In genomic region chr9:23354201-23354820, GRCm38 (mm10) we compare ENCODE assay signal across 20 mouse cellular contexts.
DNase-seq lines count a peak whose midpoint lies in the region; ATAC-seq and TF ChIP-seq lines count a peak whose summit lies in the region.
"Had no signal": no experiment of that assay in that cellular context is flagged by ENCODE, and none has a peak within 500 bp of the region (broad histone marks: within the 10 kb centered on the region; RNA-seq: fewer than 3 reads in every experiment).

No protein-coding gene starts in this region.

- no peak for TF ChIP-seq POLR2A in CH12.LX (IDR thresholded peaks at IDR 0.05; ENCODE audit: low read depth, low read length)

- ATAC-seq in forebrain, embryonic 14.5 days, result no peak
- no peak for ATAC-seq in forebrain, embryonic 12.5 days (ENCODE audit: low FRiP score)
- peak; percentile 89; the same call in 1 of the 2 replicates for ATAC-seq in heart, postnatal 0 days (ENCODE audit: insufficient read depth, low read depth)
- ATAC-seq in hindbrain, embryonic 16.5 days, result no peak
- ATAC-seq: forebrain, postnatal 0 days; inflammation-experienced regulatory T-cells, adult 6 months; midbrain, embryonic 15.5 days had no signal

- in situ Hi-C loops in CH12.LX (cut with MboI; ENCODE audit: low pct_ligation_motif_present, low pct_unique_long_range_greater_than_20kb, low sequenced_read_pairs), result no loop called here

- TF ChIP-seq RAD21 in CH12.LX (IDR thresholded peaks at IDR 0.05; ENCODE audit: low read depth, low read length), result no peak

- no peaks in the 10 kb centered on the region for H3K79me2 ChIP-seq in CH12.LX (replicated peaks; ENCODE audit: control insufficient read depth, extremely low read depth, insufficient read depth, poor library complexity, severe bottlenecking)

- peaks cover 5% of the 10 kb centered on the region; the same call in 1 of the 2 replicates for H3K4me1 ChIP-seq in forebrain, embryonic 14.5 days (ENCODE audit: control insufficient read depth, insufficient read depth, low read length)
- H3K4me1 ChIP-seq in forebrain, embryonic 12.5 days, result no peaks in the 10 kb centered on the region
- no peaks in the 10 kb centered on the region; the same call in 1 of the 2 replicates for H3K4me1 ChIP-seq in heart, postnatal 0 days (ENCODE audit: control insufficient read depth, insufficient read depth)
- H3K4me1 ChIP-seq in CH12.LX (ENCODE audit: control insufficient read depth in 1 of 2, insufficient read depth in 2 of 2), result peaks cover 10 to 14% of the 10 kb centered on the region in 2 experiments; a peak in 3 of 4 replicates
- no peaks in the 10 kb centered on the region for H3K4me1 ChIP-seq in hindbrain, embryonic 16.5 days (ENCODE audit: control insufficient read depth, insufficient read depth, low read depth, low read length)
- no peaks in the 10 kb centered on the region for H3K4me1 ChIP-seq in hindbrain, embryonic 10.5 days (replicated peaks)
- H3K4me1 ChIP-seq: embryonic facial prominence, embryonic 13.5 days; midbrain, embryonic 15.5 days; neural tube, embryonic 12.5 days; stomach, embryonic 15.5 days had no signal

- no peak overlapping the region for H3K4me2 ChIP-seq in forebrain, embryonic 14.5 days (ENCODE audit: low read length)
- no peak overlapping the region for H3K4me2 ChIP-seq in forebrain, embryonic 12.5 days
- H3K4me2 ChIP-seq in heart, postnatal 0 days (ENCODE audit: low read depth, low read length), result no peak overlapping the region
- H3K4me2 ChIP-seq in CH12.LX (ENCODE audit: insufficient read depth, low read depth, poor library complexity, severe bottlenecking), result peak overlapping the region; percentile 2; the same call in 1 of the 2 replicates
- no peak overlapping the region for H3K4me2 ChIP-seq in hindbrain, embryonic 16.5 days (ENCODE audit: low read length)
- H3K4me2 ChIP-seq: embryonic facial prominence, embryonic 13.5 days; midbrain, embryonic 15.5 days; neural tube, embryonic 12.5 days; stomach, embryonic 15.5 days had no signal

- dilution Hi-C loops in CH12.LX (cut with MboI; ENCODE audit: extremely low pct_ligation_motif_present, extremely low pct_unique_long_range_greater_than_20kb, low sequenced_read_pairs), result no loop called here

- H3K27me3 ChIP-seq in forebrain, embryonic 14.5 days (replicated peaks; ENCODE audit: control insufficient read depth, insufficient read depth, low read length), result no peaks in the 10 kb centered on the region
- H3K27me3 ChIP-seq in forebrain, embryonic 12.5 days, result no peaks in the 10 kb centered on the region
- H3K27me3 ChIP-seq in heart, postnatal 0 days (ENCODE audit: control insufficient read depth, insufficient read depth, low read length), result no peaks in the 10 kb centered on the region
- no peaks in the 10 kb centered on the region for H3K27me3 ChIP-seq in CH12.LX (replicated peaks)
- H3K27me3 ChIP-seq in hindbrain, embryonic 16.5 days (replicated peaks; ENCODE audit: control insufficient read depth, insufficient read depth, low read length), result no peaks in the 10 kb centered on the region
- no peaks in the 10 kb centered on the region for H3K27me3 ChIP-seq in hindbrain, embryonic 10.5 days (ENCODE audit: insufficient read depth, poor library complexity, severe bottlenecking)
- H3K27me3 ChIP-seq: embryonic facial prominence, embryonic 13.5 days; midbrain, embryonic 15.5 days; neural tube, embryonic 12.5 days; stomach, embryonic 15.5 days had no signal

- TF ChIP-seq EP300 in heart, postnatal 0 days (IDR thresholded peaks at IDR 0.05; ENCODE audit: low read depth), result no peak
- no peak; the same call in none of the 2 replicates for TF ChIP-seq EP300 in CH12.LX (IDR thresholded peaks at IDR 0.05; ENCODE audit: low read length)

- intact Hi-C loops in heart, postnatal 25 days (cut with DNase I), result no loop called here

- no peaks in the 10 kb centered on the region for H3K9me3 ChIP-seq in forebrain, embryonic 14.5 days (replicated peaks; ENCODE audit: control insufficient read depth, low read length)
- H3K9me3 ChIP-seq in forebrain, embryonic 12.5 days, result no peaks in the 10 kb centered on the region
- H3K9me3 ChIP-seq in heart, postnatal 0 days (replicated peaks; ENCODE audit: control insufficient read depth, low read length), result no peaks in the 10 kb centered on the region
- no peaks in the 10 kb centered on the region for H3K9me3 ChIP-seq in CH12.LX (replicated peaks; ENCODE audit: low read length)
- no peaks in the 10 kb centered on the region for H3K9me3 ChIP-seq in hindbrain, embryonic 16.5 days (ENCODE audit: control insufficient read depth, low read length)
- H3K9me3 ChIP-seq in hindbrain, embryonic 10.5 days, result no peaks in the 10 kb centered on the region
- H3K9me3 ChIP-seq: embryonic facial prominence, embryonic 13.5 days; midbrain, embryonic 15.5 days; neural tube, embryonic 12.5 days; stomach, embryonic 15.5 days had no signal

- H3K36me3 ChIP-seq in forebrain, embryonic 14.5 days (ENCODE audit: control insufficient read depth, insufficient read depth, low read length), result no peaks in the 10 kb centered on the region
- H3K36me3 ChIP-seq in forebrain, embryonic 12.5 days (replicated peaks), result no peaks in the 10 kb centered on the region
- no peaks in the 10 kb centered on the region for H3K36me3 ChIP-seq in heart, postnatal 0 days (replicated peaks; ENCODE audit: control insufficient read depth, insufficient read depth, low read length)
- no peaks in the 10 kb centered on the region for H3K36me3 ChIP-seq in CH12.LX (replicated peaks in 1 of 2; ENCODE audit: control insufficient read depth in 1 of 2, insufficient read depth in 1 of 2, low read length in 1 of 2)
- H3K36me3 ChIP-seq in hindbrain, embryonic 16.5 days (ENCODE audit: control insufficient read depth, insufficient read depth, low read length), result no peaks in the 10 kb centered on the region
- no peaks in the 10 kb centered on the region for H3K36me3 ChIP-seq in hindbrain, embryonic 10.5 days
- H3K36me3 ChIP-seq: embryonic facial prominence, embryonic 13.5 days; midbrain, embryonic 15.5 days; neural tube, embryonic 12.5 days; stomach, embryonic 15.5 days had no signal

- H3K4me3 ChIP-seq in forebrain, embryonic 14.5 days (ENCODE audit: low read depth, low read length), result no peak overlapping the region
- no peak overlapping the region for H3K4me3 ChIP-seq in forebrain, embryonic 12.5 days (replicated peaks)
- H3K4me3 ChIP-seq in heart, postnatal 0 days (ENCODE audit: low read depth, low read length), result no peak overlapping the region
- H3K4me3 ChIP-seq in CH12.LX (replicated peaks in 1 of 3; ENCODE audit: low read depth in 2 of 3, low read length in 2 of 3, poor library complexity in 1 of 3), result no peak overlapping the region
- H3K4me3 ChIP-seq in hindbrain, embryonic 16.5 days (ENCODE audit: low read length), result no peak overlapping the region
- no peak overlapping the region for H3K4me3 ChIP-seq in hindbrain, embryonic 10.5 days
- H3K4me3 ChIP-seq: embryonic facial prominence, embryonic 13.5 days; layer of hippocampus, adult 2 months; midbrain, embryonic 15.5 days; neural tube, embryonic 12.5 days; stomach, embryonic 15.5 days had no signal

- 49% methylated on average over 5 of the region's 5 CpGs for WGBS in forebrain, embryonic 14.5 days
- 72% methylated on average over 5 of the region's 5 CpGs for WGBS in forebrain, embryonic 12.5 days
- WGBS in heart, postnatal 0 days, result 19% methylated on average over 5 of the region's 5 CpGs
- 67% methylated on average over 5 of the region's 5 CpGs for WGBS in hindbrain, embryonic 16.5 days
- WGBS in hindbrain, embryonic 10.5 days, result 75% methylated on average over 5 of the region's 5 CpGs

- DNase-seq in forebrain, embryonic 14.5 days (ENCODE audit: low spot score), result peak; percentile 7
- DNase-seq in heart, postnatal 0 days (ENCODE audit: low spot score), result peak; percentile 78
- no peak for DNase-seq in heart, postnatal 25 days (ENCODE audit: low spot score)
- peak; percentile 56 for DNase-seq in CH12.LX (ENCODE audit: extremely low read depth)
- peak; percentile 11 for DNase-seq in heart, postnatal 4 days
- no peak for DNase-seq in hindbrain, embryonic 10.5 days (ENCODE audit: low spot score)
- DNase-seq: adrenal gland, postnatal 25 days; cerebellum, postnatal 25 days; forebrain, postnatal 0 days; gastrocnemius, postnatal 36 days; thymus, postnatal 36 days had no signal

- no peak overlapping the region for H3K27ac ChIP-seq in forebrain, embryonic 14.5 days (ENCODE audit: low read depth, low read length)
- no peak overlapping the region for H3K27ac ChIP-seq in forebrain, embryonic 12.5 days
- H3K27ac ChIP-seq in heart, postnatal 0 days (ENCODE audit: low read depth), result peak overlapping the region; percentile 70
- H3K27ac ChIP-seq in CH12.LX (ENCODE audit: insufficient read depth, low read depth), result no peak overlapping the region
- H3K27ac ChIP-seq in hindbrain, embryonic 16.5 days (ENCODE audit: low read depth, low read length), result no peak overlapping the region
- H3K27ac ChIP-seq in hindbrain, embryonic 10.5 days, result no peak overlapping the region
- H3K27ac ChIP-seq: embryonic facial prominence, embryonic 13.5 days; layer of hippocampus, adult 2 months; macrophage; midbrain, embryonic 15.5 days; neural tube, embryonic 12.5 days; stomach, embryonic 15.5 days had no signal

- no peak for TF ChIP-seq CTCF in heart, postnatal 0 days (IDR thresholded peaks at IDR 0.05; ENCODE audit: low read depth)
- TF ChIP-seq CTCF in CH12.LX (conservative IDR thresholded peaks at IDR 0.05 in 1 of 2, IDR thresholded peaks at IDR 0.05 in 1 of 2; ENCODE audit: low read depth in 2 of 2, low read length in 2 of 2), result no peak

- H3K9ac ChIP-seq in forebrain, embryonic 14.5 days (ENCODE audit: low read length), result no peak overlapping the region
- no peak overlapping the region for H3K9ac ChIP-seq in forebrain, embryonic 12.5 days
- no peak overlapping the region for H3K9ac ChIP-seq in heart, postnatal 0 days (replicated peaks; ENCODE audit: low read depth, low read length)
- no peak overlapping the region for H3K9ac ChIP-seq in CH12.LX (ENCODE audit: insufficient read depth, low read depth)
- no peak overlapping the region for H3K9ac ChIP-seq in hindbrain, embryonic 16.5 days (ENCODE audit: low read depth, low read length)
- H3K9ac ChIP-seq: embryonic facial prominence, embryonic 13.5 days; forebrain, postnatal 0 days; midbrain, embryonic 15.5 days; neural tube, embryonic 12.5 days; stomach, embryonic 15.5 days had no signal

TF ChIP-seq in CH12.LX, 34 proteins besides CTCF, POLR2A, EP300 and RAD21:
- TF ChIP-seq ETS1 (conservative IDR thresholded peaks at IDR 0.05; ENCODE audit: low read depth, low read length) (peak; percentile 44; the same call in 1 of the 2 replicates), MAX (IDR thresholded peaks at IDR 0.05; ENCODE audit: low read length) (0 out of 2 replicates have a peak, but pooled peaks have one; percentile 23), MEF2A (IDR thresholded peaks at IDR 0.05; ENCODE audit: borderline replicate concordance, low read depth, low read length) (peak; percentile 84), BHLHE40 (IDR thresholded peaks at IDR 0.05; ENCODE audit: low read depth, low read length) (peak; percentile 88), MYC (IDR thresholded peaks at IDR 0.05; ENCODE audit: low read depth, low read length) (0 out of 2 replicates have a peak, but pooled peaks have one; percentile 24), ELF1 (IDR thresholded peaks at IDR 0.05; ENCODE audit: low read depth, low read length) (no peak), TBP (conservative IDR thresholded peaks at IDR 0.05; ENCODE audit: low read depth, low read length) (no peak)

Comparison
In these comparisons a context has a peak if more than half of its experiments do, and no peak if none do; other contexts are left out.
1. DNase-seq: peak in forebrain, embryonic 14.5 days (single experiment), heart, postnatal 0 days (single experiment), CH12.LX (single experiment) and heart, postnatal 4 days (single experiment); none in heart, postnatal 25 days (single experiment) and hindbrain, embryonic 10.5 days (single experiment).